Mouse (Mus musculus): Measurements from ENCODE around the gene Olfr56. TPM values are rescaled to one million over a fixed set of nuclear protein-coding genes. Genes with fewer than 3 reads are reported as not detected.
A peak's percentile ranks its signal among the peaks of the same experiment; 100 is the strongest.

Gene Olfr56
- total RNA-seq, 1 experiment = not detected

GRCm38 (mm10) chr11:49107650-49108537 lies 129.2 kb downstream of the Olfr56 start:
- H3K4me3 ChIP-seq (ENCODE audit: insufficient read depth in 1 of 2, low read depth in 1 of 2, low read length in 2 of 2, poor library complexity in 1 of 2, severe bottlenecking in 1 of 2) = no peak overlapping the region
- no peak for TF ChIP-seq HCFC1 (IDR thresholded peaks at IDR 0.05; ENCODE audit: borderline replicate concordance, insufficient read depth, low read length)
- no peak for TF ChIP-seq MAFK (IDR thresholded peaks at IDR 0.05; ENCODE audit: insufficient read depth, low read depth, low read length)
- TF ChIP-seq ZC3H11A (IDR thresholded peaks at IDR 0.05; ENCODE audit: borderline replicate concordance, low read depth, low read length) = no peak
- TF ChIP-seq CHD2 (IDR thresholded peaks at IDR 0.05; ENCODE audit: low read depth, low read length) = no peak
- in situ Hi-C loops (cut with MboI; ENCODE audit: low sequenced_read_pairs in 2 of 2, unreplicated experiment in 2 of 2) = loop anchor here in 1 of 2 experiments (10.0 kb wide), 1 partner anchor 333 kb away; no protein-coding TSS in a partner anchor
- no peaks in the 10 kb centered on the region for H3K4me1 ChIP-seq (ENCODE audit: control insufficient read depth in 2 of 2, insufficient read depth in 2 of 2, low read length in 2 of 2, poor library complexity in 1 of 2)
- no peaks in the 10 kb centered on the region for H3K9me3 ChIP-seq (ENCODE audit: control insufficient read depth, insufficient read depth, low read depth, low read length)
- no peaks in the 10 kb centered on the region for H3K36me3 ChIP-seq (ENCODE audit: control insufficient read depth, insufficient read depth, low read length, poor library complexity, severe bottlenecking)
- no peak for DNase-seq (ENCODE audit: low read depth, low spot score)
- no peak overlapping the region for H3K27ac ChIP-seq (ENCODE audit: insufficient read depth, low read depth, low read length, poor library complexity, severe bottlenecking)
- H3K9ac ChIP-seq (ENCODE audit: insufficient read depth, low read depth, low read length, poor library complexity, severe bottlenecking) = no peak overlapping the region

GRCm38 (mm10) chr11:49108833-49109232 lies 130.1 kb downstream of the Olfr56 start:
- H3K27ac ChIP-seq (ENCODE audit: insufficient read depth, low read depth, low read length, poor library complexity, severe bottlenecking) = no peak overlapping the region
- H3K4me1 ChIP-seq (ENCODE audit: control insufficient read depth in 2 of 2, insufficient read depth in 2 of 2, low read length in 2 of 2, poor library complexity in 1 of 2) = no peaks in the 10 kb centered on the region
- no peaks in the 10 kb centered on the region for H3K36me3 ChIP-seq (ENCODE audit: control insufficient read depth, insufficient read depth, low read length, poor library complexity, severe bottlenecking)
- H3K9me3 ChIP-seq (ENCODE audit: control insufficient read depth, insufficient read depth, low read depth, low read length) = no peaks in the 10 kb centered on the region
- H3K4me3 ChIP-seq (ENCODE audit: insufficient read depth in 1 of 2, low read depth in 1 of 2, low read length in 2 of 2, poor library complexity in 1 of 2, severe bottlenecking in 1 of 2) = no peak overlapping the region
- no peak overlapping the region for H3K9ac ChIP-seq (ENCODE audit: insufficient read depth, low read depth, low read length, poor library complexity, severe bottlenecking)
- in situ Hi-C loops (cut with MboI; ENCODE audit: low sequenced_read_pairs in 2 of 2, unreplicated experiment in 2 of 2) = loop anchor here in 1 of 2 experiments (10.0 kb wide), 1 partner anchor 334 kb away; no protein-coding TSS in a partner anchor
- no peak for DNase-seq (ENCODE audit: low read depth, low spot score)
- TF ChIP-seq HCFC1 (IDR thresholded peaks at IDR 0.05; ENCODE audit: borderline replicate concordance, insufficient read depth, low read length) = no peak
- TF ChIP-seq CHD2 (IDR thresholded peaks at IDR 0.05; ENCODE audit: low read depth, low read length) = no peak
- peak; percentile 94 for TF ChIP-seq ZNF384 (IDR thresholded peaks at IDR 0.05; ENCODE audit: low read depth, low read length)
- no peak for TF ChIP-seq MAFK (IDR thresholded peaks at IDR 0.05; ENCODE audit: insufficient read depth, low read depth, low read length)
- peak; percentile 45; the same call in 1 of the 2 replicates for TF ChIP-seq ZC3H11A (IDR thresholded peaks at IDR 0.05; ENCODE audit: borderline replicate concordance, low read depth, low read length)

GRCm38 (mm10) chr11:49111000-49111399 lies 132.3 kb downstream of the Olfr56 start:
- no peak for DNase-seq (ENCODE audit: low read depth, low spot score)

GRCm38 (mm10) chr11:49112624-49113219 lies 134.0 kb downstream of the Olfr56 start:
- Histone ChIP-seq H3K36me3 (ENCODE audit: control insufficient read depth, insufficient read depth, low read length, poor library complexity, severe bottlenecking) (no peaks in the 10 kb centered on the region), H3K4me1 (ENCODE audit: control insufficient read depth in 2 of 2, insufficient read depth in 2 of 2, low read length in 2 of 2, poor library complexity in 1 of 2) (no peaks in the 10 kb centered on the region), H3K9ac (ENCODE audit: insufficient read depth, low read depth, low read length, poor library complexity, severe bottlenecking) (no peak overlapping the region), H3K27ac (ENCODE audit: insufficient read depth, low read depth, low read length, poor library complexity, severe bottlenecking) (no peak overlapping the region), H3K9me3 (ENCODE audit: control insufficient read depth, insufficient read depth, low read depth, low read length) (no peaks in the 10 kb centered on the region), H3K4me3 (ENCODE audit: insufficient read depth in 1 of 2, low read depth in 1 of 2, low read length in 2 of 2, poor library complexity in 1 of 2, severe bottlenecking in 1 of 2) (no peak overlapping the region)
- no peak for TF ChIP-seq ZNF384 (IDR thresholded peaks at IDR 0.05; ENCODE audit: low read depth, low read length)
- no peak for TF ChIP-seq HCFC1 (IDR thresholded peaks at IDR 0.05; ENCODE audit: borderline replicate concordance, insufficient read depth, low read length)
- no peak for DNase-seq (ENCODE audit: low read depth, low spot score)
- in situ Hi-C loops (cut with MboI; ENCODE audit: low sequenced_read_pairs in 2 of 2, unreplicated experiment in 2 of 2) = loop anchor here in 1 of 2 experiments (10.0 kb wide), 1 partner anchor 238 kb away; the partner anchor contains the start of gene Irgm1

More at GRCm38 (mm10) chr11:49111000-49111399, 132.3 kb downstream of the Olfr56 start:
- TF ChIP-seq HCFC1 (IDR thresholded peaks at IDR 0.05; ENCODE audit: borderline replicate concordance, insufficient read depth, low read length) (no peak), CHD2 (IDR thresholded peaks at IDR 0.05; ENCODE audit: low read depth, low read length) (no peak), MAFK (IDR thresholded peaks at IDR 0.05; ENCODE audit: insufficient read depth, low read depth, low read length) (no peak), ZNF384 (IDR thresholded peaks at IDR 0.05; ENCODE audit: low read depth, low read length) (no peak), ZC3H11A (IDR thresholded peaks at IDR 0.05; ENCODE audit: borderline replicate concordance, low read depth, low read length) (no peak)
- no peak overlapping the region for H3K27ac ChIP-seq (ENCODE audit: insufficient read depth, low read depth, low read length, poor library complexity, severe bottlenecking)
- no peaks in the 10 kb centered on the region for H3K4me1 ChIP-seq (ENCODE audit: control insufficient read depth in 2 of 2, insufficient read depth in 2 of 2, low read length in 2 of 2, poor library complexity in 1 of 2)
- in situ Hi-C loops (cut with MboI; ENCODE audit: low sequenced_read_pairs in 2 of 2, unreplicated experiment in 2 of 2) = loop anchor here in 1 of 2 experiments (10.0 kb wide), 1 partner anchor 236 kb away; the partner anchor contains the start of gene Irgm1
- no peak overlapping the region for H3K4me3 ChIP-seq (ENCODE audit: insufficient read depth in 1 of 2, low read depth in 1 of 2, low read length in 2 of 2, poor library complexity in 1 of 2, severe bottlenecking in 1 of 2)
- H3K36me3 ChIP-seq (ENCODE audit: control insufficient read depth, insufficient read depth, low read length, poor library complexity, severe bottlenecking) = no peaks in the 10 kb centered on the region
- no peak overlapping the region for H3K9ac ChIP-seq (ENCODE audit: insufficient read depth, low read depth, low read length, poor library complexity, severe bottlenecking)
- no peaks in the 10 kb centered on the region for H3K9me3 ChIP-seq (ENCODE audit: control insufficient read depth, insufficient read depth, low read depth, low read length)
